Mouse (Mus musculus): Measurements from ENCODE around the gene Dnajb4.

DNA sequence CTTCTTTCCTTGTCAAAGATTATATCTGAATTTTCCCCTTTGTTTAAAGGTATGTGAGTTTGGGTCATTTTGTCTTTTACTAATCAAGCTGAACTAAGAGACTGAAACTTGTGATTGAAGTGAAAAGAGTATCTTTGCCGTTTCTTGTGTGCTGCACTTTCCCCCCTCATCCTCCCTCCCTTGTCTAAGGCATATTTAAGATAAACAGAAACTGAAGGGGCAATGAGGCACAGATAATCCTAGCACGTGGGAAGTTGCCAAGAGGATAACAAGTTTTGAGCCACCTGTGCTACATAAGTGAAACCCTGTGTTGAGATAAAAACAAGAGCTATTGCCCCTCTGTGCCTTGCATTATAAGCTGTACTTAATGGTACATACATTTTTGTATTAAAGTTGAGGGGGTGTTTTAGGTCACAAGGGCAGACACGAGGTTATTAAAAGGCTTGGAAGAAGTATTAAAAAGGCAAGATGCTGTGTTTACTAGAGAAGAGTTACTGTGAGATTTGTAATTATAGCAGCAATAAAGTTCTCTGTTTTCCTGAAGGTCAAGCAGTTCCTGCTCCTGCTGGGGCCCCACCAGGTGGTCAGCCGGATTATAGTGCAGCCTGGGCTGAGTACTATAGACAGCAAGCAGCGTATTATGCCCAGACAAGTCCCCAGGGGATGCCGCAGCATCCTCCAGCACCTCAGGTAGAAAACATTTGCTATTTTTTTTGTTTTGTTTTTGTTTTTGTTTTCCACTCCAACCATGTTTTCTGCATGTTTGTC lies 21.4 kb upstream of the Dnajb4 start:
- no peak for TF ChIP-seq GATA1 (IDR thresholded peaks at IDR 0.05; ENCODE audit: borderline replicate concordance, low read length)
- no peak for TF ChIP-seq FLI1 (IDR thresholded peaks at IDR 0.05; ENCODE audit: low read length)

Data from megakaryocyte, embryonic 14.5 days (primary cell).